Mouse (Mus musculus) kidney, postnatal 0 days (tissue): ENCODE measurements around the gene Grin3b. TPM values are rescaled to one million over a fixed set of nuclear protein-coding genes. Genes with fewer than 3 reads are reported as not detected.

Experiments used
- ATAC-seq: fragments of 200-750 bp; cut with Nextera tagmentation; replicated peaks from 2 replicates; pipeline ENCODE4 v1.8.0; 2017; ENCODE audit warnings: low read depth, moderate number of reproducible peaks, moderate TSS enrichment, moderate library complexity; ENCODE audit not compliant: low FRiP score
- DNase-seq: peaks from one replicate; pipeline ENCODE4 v3.0.0-alpha.2; 2016; ENCODE audit warnings: low spot score
- H3K27ac ChIP-seq: fragments of 300-500 bp; sonication (generic); 2 replicates; pipeline ENCODE4 v1.5.1; 2014; ENCODE audit warnings: mild to moderate bottlenecking
- H3K27me3 ChIP-seq: fragments of 300-500 bp; sonication (generic); 2 replicates; pipeline ENCODE4 v1.6.1; 2014; ENCODE audit warnings: low read length, mixed read lengths; ENCODE audit not compliant: insufficient read depth
- H3K36me3 ChIP-seq: fragments of 300-500 bp; sonication (generic); 2 replicates; pipeline ENCODE4 v1.6.1; 2014; ENCODE audit warnings: low read length, mixed read lengths; ENCODE audit not compliant: insufficient read depth
- H3K4me1 ChIP-seq: fragments of 300-500 bp; sonication (generic); replicated peaks from 2 replicates; pipeline ENCODE4 v1.6.1; 2014; ENCODE audit warnings: antibody characterized with exemption, low read length, mixed read lengths; ENCODE audit not compliant: insufficient read depth
- H3K4me2 ChIP-seq: fragments of 300-500 bp; sonication (generic); 2 replicates; pipeline ENCODE4 v1.6.1; 2014; ENCODE audit warnings: mild to moderate bottlenecking, low read length, moderate library complexity, mixed read lengths
- H3K4me3 ChIP-seq: fragments of 300-500 bp; sonication (generic); replicated peaks from 2 replicates; pipeline ENCODE4 v1.5.1; 2014; ENCODE audit warnings: low read depth, low read length
- H3K9ac ChIP-seq: fragments of 300-500 bp; sonication (generic); 2 replicates; pipeline ENCODE4 v1.6.1; 2014; ENCODE audit warnings: low read depth, low read length
- H3K9me3 ChIP-seq: fragments of 300-500 bp; sonication (generic); replicated peaks from 2 replicates; pipeline ENCODE4 v1.6.1; 2016; ENCODE audit warnings: low read length, inconsistent platforms, mixed read lengths
- CTCF ChIP-seq: IDR thresholded peaks from 2 replicates; pipeline ENCODE4 v1.5.1; 2016; ENCODE audit warnings: antibody characterized with exemption, low read depth, mild to moderate bottlenecking, moderate library complexity
- WGBS: fragments of 180-500 bp; shearing (Covaris S2); extraction: QIAGEN DNeasy Blood & Tissue Kit; methylation state at CpG from one replicate; pipeline ENCODE4 v1.1.7; 2014; 5-methylcytosine and 5-hydroxymethylcytosine counted together
- polyA plus RNA-seq: library from polyadenylated mRNA; unstranded; fragments of >200 nt; fragmentation: Nextera tagmentation; extraction: Ambion mirVana; gene quantifications from 2 replicates; pipeline ENCODE4 v1.2.1, GENCODE M21; 2015

The Grin3b gene
- polyA plus RNA-seq, 1 experiment from 2014 or later = 0.20 TPM

GRCm38 (mm10) chr10:79943471-79943901, 27.0 kb upstream of the Grin3b start:
- H3K4me1 ChIP-seq = peaks cover 33% of the 10 kb centered on the region; the same call in 1 of the 2 replicates
- ATAC-seq (no peak), DNase-seq (no peak)
- H3K36me3 ChIP-seq = 0 out of 2 replicates have a peak, but pooled peaks cover under 1% of the 10 kb centered on the region
- 61% methylated on average over 9 of the region's 9 CpGs for WGBS
- TF ChIP-seq CTCF = no peak
- H3K27ac ChIP-seq = peak overlapping the region; percentile 43
- no peak overlapping the region for H3K9ac ChIP-seq
- no peak overlapping the region for H3K4me3 ChIP-seq
- H3K4me2 ChIP-seq = no peak overlapping the region
- no peaks in the 10 kb centered on the region for H3K27me3 ChIP-seq
- no peaks in the 10 kb centered on the region for H3K9me3 ChIP-seq

DNA sequence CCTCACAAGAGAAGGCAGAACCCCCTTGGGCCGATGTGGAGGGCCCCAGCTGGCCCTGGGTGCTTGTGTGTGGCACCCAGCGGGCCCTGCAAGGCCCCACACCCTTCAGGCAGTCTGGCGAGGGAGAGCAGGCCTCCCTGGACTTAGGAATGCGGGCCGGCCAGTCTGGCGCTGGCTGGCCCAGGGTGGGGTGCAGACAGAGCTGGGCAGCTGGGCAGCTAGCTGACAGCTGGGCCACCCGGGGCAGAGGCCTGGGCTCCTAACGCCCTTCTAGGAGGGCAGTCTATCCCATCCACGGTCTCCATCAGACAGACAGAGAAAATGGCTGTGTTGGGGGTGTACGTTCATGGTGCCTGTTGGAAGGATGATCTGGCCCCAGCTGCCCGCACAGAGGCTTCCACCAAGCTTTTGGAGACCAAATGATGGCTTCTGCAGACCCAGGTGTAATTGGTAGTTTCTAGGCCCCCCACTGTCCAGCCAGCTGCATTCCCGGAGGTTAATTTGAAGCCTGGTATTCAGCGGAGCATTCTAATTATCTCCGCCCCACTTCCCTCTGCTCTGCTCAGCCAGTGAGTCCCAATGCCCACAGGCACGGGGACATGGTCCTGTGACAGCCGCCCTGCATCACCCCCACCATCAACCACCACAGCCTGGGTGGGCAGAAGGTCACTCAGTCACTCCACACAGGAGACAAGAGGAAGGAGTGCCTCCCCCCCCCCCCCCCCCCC, 24.8 kb upstream of the Grin3b start:
- WGBS = 31% methylated on average over 16 of the region's 16 CpGs
- DNase-seq = peak; percentile 79
- peaks cover 20% of the 10 kb centered on the region for H3K36me3 ChIP-seq
- no peak for TF ChIP-seq CTCF
- H3K9ac ChIP-seq = peak overlapping the region; percentile 31; the same call in 1 of the 2 replicates
- no peak overlapping the region for H3K4me2 ChIP-seq
- peak overlapping the region; percentile 81 for H3K27ac ChIP-seq
- H3K9me3 ChIP-seq = no peaks in the 10 kb centered on the region
- peaks cover 20% of the 10 kb centered on the region; the same call in 1 of the 2 replicates for H3K4me1 ChIP-seq
- no peak overlapping the region for H3K4me3 ChIP-seq
- H3K27me3 ChIP-seq = no peaks in the 10 kb centered on the region
- ATAC-seq = peak; percentile 85

- Histone ChIP-seq H3K27me3 (no peaks in the 10 kb centered on the region), H3K4me3 (no peak overlapping the region), H3K4me2 (peak overlapping the region; percentile 6; the same call in 1 of the 2 replicates), H3K27ac (peak overlapping the region; percentile 81), H3K9ac (peak overlapping the region; percentile 39; the same call in 1 of the 2 replicates), H3K9me3 (no peaks in the 10 kb centered on the region), H3K36me3 (peaks cover 32% of the 10 kb centered on the region), H3K4me1 (peaks cover 19% of the 10 kb centered on the region; the same call in 1 of the 2 replicates)
- DNase-seq (no peak), ATAC-seq (no peak)
- TF ChIP-seq CTCF = no peak
- 22% methylated on average over 7 of the region's 7 CpGs for WGBS
Measured at GRCm38 (mm10) chr10:79946752-79947322, 23.7 kb upstream of the Grin3b start.

DNA sequence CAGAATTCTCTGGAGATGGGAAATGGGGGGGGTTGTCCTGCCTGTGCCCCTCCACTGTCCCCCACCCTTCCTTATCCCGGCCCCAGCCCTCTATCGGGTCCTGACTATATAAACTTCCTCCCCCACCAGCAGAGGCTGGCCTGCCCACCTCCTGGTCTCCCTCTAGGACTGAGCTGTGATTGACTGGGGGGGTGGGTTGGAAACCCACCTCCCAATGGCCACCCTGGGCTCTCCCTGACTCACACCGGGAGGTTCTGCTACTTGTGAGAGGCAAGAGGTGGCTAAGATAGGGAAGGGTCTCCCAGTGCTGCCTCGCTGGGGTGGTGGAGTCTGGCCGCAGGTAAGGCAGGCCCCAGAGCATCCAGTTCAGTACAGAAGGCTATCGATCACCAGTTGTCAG, 23.0 kb upstream of the Grin3b start:
- peaks cover 19% of the 10 kb centered on the region; the same call in 1 of the 2 replicates for H3K4me1 ChIP-seq
- TF ChIP-seq CTCF = no peak
- peaks cover 32% of the 10 kb centered on the region for H3K36me3 ChIP-seq
- H3K4me2 ChIP-seq = no peak overlapping the region
- ATAC-seq = no peak
- no peaks in the 10 kb centered on the region for H3K27me3 ChIP-seq
- H3K9ac ChIP-seq = no peak overlapping the region
- WGBS = 72% methylated on average over 6 of the region's 6 CpGs
- no peak overlapping the region for H3K4me3 ChIP-seq
- no peaks in the 10 kb centered on the region for H3K9me3 ChIP-seq
- DNase-seq = no peak
- H3K27ac ChIP-seq = no peak overlapping the region

DNA sequence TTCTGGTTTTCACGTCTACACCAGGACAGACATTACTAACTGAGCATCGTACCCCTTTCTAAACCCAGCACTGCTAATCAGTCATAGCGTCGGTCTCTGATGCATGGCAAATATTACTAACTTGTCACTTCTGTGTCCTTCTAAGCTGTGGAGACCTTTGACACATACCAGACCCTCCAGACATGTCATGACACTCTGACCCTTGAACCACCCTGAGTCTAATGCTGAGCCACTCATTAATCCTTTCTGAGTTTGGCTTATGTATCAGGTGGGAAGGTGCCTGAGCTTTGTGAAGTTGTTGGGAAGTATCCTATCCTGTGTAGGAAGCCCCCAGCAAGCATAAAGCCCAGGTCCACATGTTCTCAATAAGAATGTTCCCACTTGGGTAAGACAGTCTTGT, 20.6 kb upstream of the Grin3b start:
- no peak overlapping the region for H3K4me2 ChIP-seq
- no peaks in the 10 kb centered on the region for H3K9me3 ChIP-seq
- 88% methylated on average over 4 of the region's 4 CpGs for WGBS
- no peak overlapping the region for H3K27ac ChIP-seq
- no peak overlapping the region for H3K4me3 ChIP-seq
- no peak for TF ChIP-seq CTCF
- H3K4me1 ChIP-seq = peaks cover 11% of the 10 kb centered on the region; the same call in 1 of the 2 replicates
- no peak for ATAC-seq
- H3K27me3 ChIP-seq = no peaks in the 10 kb centered on the region
- peaks cover 37% of the 10 kb centered on the region for H3K36me3 ChIP-seq
- no peak for DNase-seq
- H3K9ac ChIP-seq = no peak overlapping the region

GRCm38 (mm10) chr10:79950661-79951060, 19.9 kb upstream of the Grin3b start:
- 86% methylated on average over 18 of the region's 18 CpGs for WGBS
- Histone ChIP-seq H3K27ac (no peak overlapping the region), H3K9ac (no peak overlapping the region), H3K36me3 (peaks cover 37% of the 10 kb centered on the region), H3K4me2 (no peak overlapping the region), H3K9me3 (no peaks in the 10 kb centered on the region), H3K27me3 (no peaks in the 10 kb centered on the region), H3K4me3 (no peak overlapping the region), H3K4me1 (peaks cover 11% of the 10 kb centered on the region; the same call in 1 of the 2 replicates)
- ATAC-seq (no peak), DNase-seq (no peak)
- no peak for TF ChIP-seq CTCF
